Mouse (Mus musculus) olfactory bulb, adult 2 months (tissue): Measurements from ENCODE around the gene Lrr1.

Experiments
- CTCF ChIP-seq: fragments of 200-500 bp; IDR thresholded peaks from 2 replicates; pipeline ENCODE4 v1.5.1; 2012; ENCODE audit warnings: low read depth, mild to moderate bottlenecking, low read length, moderate library complexity; ENCODE audit not compliant: insufficient read depth
- POLR2A ChIP-seq: fragments of 200-500 bp; IDR thresholded peaks from 2 replicates; pipeline ENCODE4 v1.6.1; 2012; ENCODE audit warnings: mild to moderate bottlenecking, low read depth, low read length, moderate library complexity; ENCODE audit not compliant: insufficient read depth

DNA sequence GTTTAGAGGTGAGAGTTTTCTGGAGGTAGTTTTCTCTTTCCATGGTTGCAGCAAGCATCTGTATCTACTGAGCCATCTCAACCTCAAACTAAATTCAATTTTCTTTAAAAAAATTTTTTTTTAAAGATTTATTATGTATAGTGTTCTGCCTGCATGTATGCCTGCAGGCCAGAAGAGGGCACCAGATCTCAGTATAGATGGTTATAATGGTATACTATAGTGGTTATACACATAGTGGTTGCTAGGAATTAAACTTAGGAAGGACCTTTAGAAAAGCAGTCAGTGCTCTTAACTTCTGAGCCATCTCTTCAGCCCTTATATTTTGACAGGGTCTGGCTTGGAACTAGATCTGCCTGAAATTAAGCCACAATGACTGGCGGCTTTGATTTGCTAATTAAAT is 21.9 kb downstream of the Lrr1 start:
- TF ChIP-seq CTCF (no peak), POLR2A (no peak)
